Mouse (Mus musculus) hindbrain, postnatal 0 days (tissue): ENCODE results near the gene Rbp2. TPM values are rescaled to one million over a fixed set of nuclear protein-coding genes. Genes with fewer than 3 reads are reported as not detected.

Experiments
- ATAC-seq: fragments of 200-750 bp; cut with Nextera tagmentation; 2 replicates; pipeline ENCODE4 v1.8.0; 2017; ENCODE audit warnings: mild to moderate bottlenecking, moderate TSS enrichment, moderate library complexity
- DNase-seq: peaks from one replicate; pipeline ENCODE4 v3.0.0-alpha.2; 2015; ENCODE audit warnings: low spot score
- H3K27ac ChIP-seq: fragments of 300-500 bp; sonication (generic); 2 replicates; pipeline ENCODE4 v1.5.1; 2014; ENCODE audit warnings: mild to moderate bottlenecking
- H3K27me3 ChIP-seq: fragments of 300-500 bp; sonication (generic); 2 replicates; pipeline ENCODE4 v1.6.1; 2014; ENCODE audit warnings: low read length, mixed read lengths; ENCODE audit not compliant: insufficient read depth
- H3K36me3 ChIP-seq: fragments of 300-500 bp; sonication (generic); 2 replicates; pipeline ENCODE4 v1.6.1; 2014; ENCODE audit warnings: low read length, mixed read lengths; ENCODE audit not compliant: insufficient read depth
- H3K4me1 ChIP-seq: fragments of 300-500 bp; sonication (generic); 2 replicates; pipeline ENCODE4 v1.6.1; 2014; ENCODE audit warnings: antibody characterized with exemption, low read length, mixed read lengths; ENCODE audit not compliant: insufficient read depth
- H3K4me2 ChIP-seq: fragments of 300-500 bp; sonication (generic); 2 replicates; pipeline ENCODE4 v1.6.1; 2014; ENCODE audit warnings: low read depth, mild to moderate bottlenecking, low read length, moderate library complexity, mixed read lengths
- H3K4me3 ChIP-seq: fragments of 300-500 bp; sonication (generic); 2 replicates; pipeline ENCODE4 v1.5.1; 2014; ENCODE audit warnings: low read length
- H3K9ac ChIP-seq: fragments of 300-500 bp; sonication (generic); replicated peaks from 2 replicates; pipeline ENCODE4 v1.6.1; 2014; ENCODE audit warnings: mild to moderate bottlenecking, low read length, moderate library complexity, mixed read lengths
- H3K9me3 ChIP-seq: fragments of 300-500 bp; sonication (generic); 2 replicates; pipeline ENCODE4 v1.6.1; 2016; ENCODE audit warnings: low read length, mixed read lengths
- CTCF ChIP-seq: IDR thresholded peaks from 2 replicates; pipeline ENCODE4 v1.5.1; 2016; ENCODE audit warnings: antibody characterized with exemption, control low read depth, low read depth
- WGBS: fragments of 180-500 bp; shearing (Covaris S2); extraction: QIAGEN DNeasy Blood & Tissue Kit; methylation state at CpG from one replicate; pipeline ENCODE4 v1.1.7; 2014; 5-methylcytosine and 5-hydroxymethylcytosine counted together
- polyA plus RNA-seq: library from polyadenylated mRNA; unstranded; fragments of >200 nt; fragmentation: Nextera tagmentation; extraction: Ambion mirVana; gene quantifications from 2 replicates; pipeline ENCODE4 v1.2.1, GENCODE M21; 2015
- total RNA-seq: library from RNA; depleted of rRNA; stranded (reverse); fragments of >200 nt; gene quantifications from 2 replicates; pipeline ENCODE4 v1.2.3, GENCODE M21; 2014

Gene Rbp2
- total and polyA plus RNA-seq, 2 experiments from 2014 or later = 1.1 to 1.4 TPM

- Histone ChIP-seq H3K4me2 (no peak overlapping the region), H3K4me1 (no peaks in the 10 kb centered on the region), H3K27ac (no peak overlapping the region), H3K4me3 (no peak overlapping the region), H3K9me3 (no peaks in the 10 kb centered on the region), H3K36me3 (no peaks in the 10 kb centered on the region), H3K9ac (no peak overlapping the region), H3K27me3 (no peaks in the 10 kb centered on the region)
- ATAC-seq = no peak
- TF ChIP-seq CTCF = no peak
- no peak for DNase-seq
- WGBS = 93% methylated on average over 2 of the region's 2 CpGs
Observed at GRCm38 (mm10) chr9:98480172-98480749, 5.7 kb upstream of the Rbp2 start.

- Histone ChIP-seq H3K27me3 (no peaks in the 10 kb centered on the region), H3K4me1 (no peaks in the 10 kb centered on the region), H3K4me2 (no peak overlapping the region), H3K9me3 (no peaks in the 10 kb centered on the region), H3K27ac (no peak overlapping the region), H3K9ac (no peak overlapping the region), H3K4me3 (no peak overlapping the region), H3K36me3 (no peaks in the 10 kb centered on the region)
- TF ChIP-seq CTCF = no peak
- ATAC-seq = no peak
- no peak for DNase-seq
- WGBS = 63% methylated on average over 4 of the region's 4 CpGs
Observed at GRCm38 (mm10) chr9:98482256-98482655, 3.7 kb upstream of the Rbp2 start.

- no peaks in the 10 kb centered on the region for H3K9me3 ChIP-seq
- no peaks in the 10 kb centered on the region for H3K36me3 ChIP-seq
- H3K27ac ChIP-seq = no peak overlapping the region
- WGBS = 88% methylated on average over 7 of the region's 7 CpGs
- no peak overlapping the region for H3K9ac ChIP-seq
- ATAC-seq (no peak), DNase-seq (no peak)
- H3K4me2 ChIP-seq = no peak overlapping the region
- H3K27me3 ChIP-seq = no peaks in the 10 kb centered on the region
- H3K4me1 ChIP-seq = no peaks in the 10 kb centered on the region
- no peak overlapping the region for H3K4me3 ChIP-seq
- no peak for TF ChIP-seq CTCF
Observed at GRCm38 (mm10) chr9:98485020-98485419, 895 bp upstream of the Rbp2 start.

GRCm38 (mm10) chr9:98487273-98487672 lies 1.4 kb downstream of the Rbp2 start:
- H3K9me3 ChIP-seq = no peaks in the 10 kb centered on the region
- H3K4me1 ChIP-seq = no peaks in the 10 kb centered on the region
- no peak overlapping the region for H3K9ac ChIP-seq
- no peaks in the 10 kb centered on the region for H3K36me3 ChIP-seq
- H3K4me2 ChIP-seq = no peak overlapping the region
- no peak overlapping the region for H3K4me3 ChIP-seq
- no peak for TF ChIP-seq CTCF
- DNase-seq = no peak
- 69% methylated on average over 6 of the region's 6 CpGs for WGBS
- no peaks in the 10 kb centered on the region for H3K27me3 ChIP-seq
- no peak overlapping the region for H3K27ac ChIP-seq
- ATAC-seq = no peak

- Histone ChIP-seq H3K27me3 (no peaks in the 10 kb centered on the region), H3K4me2 (no peak overlapping the region), H3K4me3 (no peak overlapping the region), H3K27ac (no peak overlapping the region), H3K9me3 (no peaks in the 10 kb centered on the region), H3K4me1 (no peaks in the 10 kb centered on the region), H3K36me3 (no peaks in the 10 kb centered on the region), H3K9ac (no peak overlapping the region)
- TF ChIP-seq CTCF = no peak
- ATAC-seq (no peak), DNase-seq (no peak)
- WGBS = 77% methylated on average over 4 of the region's 4 CpGs
Observed at GRCm38 (mm10) chr9:98489532-98489931, 3.6 kb downstream of the Rbp2 start.

DNA sequence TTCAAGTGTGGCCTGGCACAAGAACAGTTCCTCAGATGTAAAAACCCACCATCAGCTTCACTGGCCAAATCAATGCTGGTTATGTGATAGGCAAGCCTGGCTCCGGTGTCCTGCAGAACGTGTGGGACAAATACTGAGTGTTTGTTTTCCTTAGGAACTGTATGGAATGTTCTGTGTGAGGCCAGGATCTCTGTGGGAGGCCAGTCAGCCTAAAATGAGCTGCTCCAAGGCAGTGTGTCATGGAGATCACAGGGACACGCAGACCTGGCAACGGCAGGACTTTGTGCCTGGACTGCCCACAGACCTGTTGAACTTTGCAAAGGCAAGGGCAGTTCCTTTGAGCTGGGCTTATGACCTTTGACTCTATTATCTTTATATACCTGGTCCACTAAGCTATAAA lies 4.2 kb downstream of the Rbp2 start:
- H3K36me3 ChIP-seq = no peaks in the 10 kb centered on the region
- ATAC-seq (no peak), DNase-seq (no peak)
- H3K27ac ChIP-seq = no peak overlapping the region
- H3K4me2 ChIP-seq = no peak overlapping the region
- no peaks in the 10 kb centered on the region for H3K4me1 ChIP-seq
- H3K27me3 ChIP-seq = no peaks in the 10 kb centered on the region
- 24% methylated on average over 4 of the region's 4 CpGs for WGBS
- H3K9ac ChIP-seq = no peak overlapping the region
- H3K4me3 ChIP-seq = no peak overlapping the region
- H3K9me3 ChIP-seq = no peaks in the 10 kb centered on the region
- TF ChIP-seq CTCF = no peak

- 70% methylated on average over 5 of the region's 5 CpGs for WGBS
Observed at GRCm38 (mm10) chr9:98491071-98491470, 5.2 kb downstream of the Rbp2 start.

More at GRCm38 (mm10) chr9:98491071-98491470, 5.2 kb downstream of the Rbp2 start:
- no peak for DNase-seq
- Histone ChIP-seq H3K27me3 (no peaks in the 10 kb centered on the region), H3K4me1 (no peaks in the 10 kb centered on the region), H3K9me3 (no peaks in the 10 kb centered on the region), H3K27ac (no peak overlapping the region), H3K9ac (no peak overlapping the region), H3K4me2 (no peak overlapping the region), H3K36me3 (no peaks in the 10 kb centered on the region), H3K4me3 (no peak overlapping the region)
- TF ChIP-seq CTCF = no peak
- ATAC-seq = no peak
